ENCODE assay signal across 18 mouse cellular contexts in the genomic region with DNA sequence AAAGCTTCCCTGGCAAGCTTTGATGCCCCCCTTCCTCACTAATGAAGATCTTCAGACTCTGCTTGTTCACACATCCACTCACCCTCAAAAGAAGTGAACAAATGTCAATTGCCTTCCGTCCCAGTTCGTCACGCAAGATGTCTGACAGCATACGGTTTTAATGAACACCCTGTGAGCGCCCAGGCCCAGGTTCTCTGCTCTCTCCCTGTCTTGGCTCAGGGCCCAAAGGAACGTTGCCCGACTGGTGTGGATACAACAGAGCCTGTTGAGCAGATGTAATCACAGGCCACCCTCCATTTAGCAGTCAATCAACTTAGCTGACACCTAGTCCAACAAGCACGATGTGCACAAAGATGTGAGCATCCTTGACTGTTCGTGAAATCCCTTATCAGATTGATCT.
DNase-seq lines count a peak whose midpoint lies in the region; ATAC-seq and TF ChIP-seq lines count a peak whose summit lies in the region.
"Had no signal": no experiment of that assay in that cellular context is flagged by ENCODE, and none has a peak within 500 bp of the region (broad histone marks: within the 10 kb centered on the region; RNA-seq: fewer than 3 reads in every experiment).

No protein-coding gene starts in this region.

- H3K9ac ChIP-seq in midbrain, embryonic 13.5 days (replicated peaks) = no peak overlapping the region
- no peak overlapping the region for H3K9ac ChIP-seq in forebrain, embryonic 13.5 days
- H3K9ac ChIP-seq in midbrain, postnatal 0 days (replicated peaks; ENCODE audit: low read length, poor library complexity, severe bottlenecking) = no peak overlapping the region
- H3K9ac ChIP-seq: heart, embryonic 15.5 days; kidney, embryonic 15.5 days; liver, embryonic 15.5 days had no signal

- no peak overlapping the region for H3K4me2 ChIP-seq in midbrain, embryonic 13.5 days (replicated peaks)
- no peak overlapping the region; the same call in 1 of the 2 replicates for H3K4me2 ChIP-seq in forebrain, embryonic 13.5 days
- no peak overlapping the region for H3K4me2 ChIP-seq in midbrain, postnatal 0 days (ENCODE audit: low read depth, low read length, poor library complexity, severe bottlenecking)
- H3K4me2 ChIP-seq: heart, embryonic 15.5 days; kidney, embryonic 15.5 days; liver, embryonic 15.5 days had no signal

- no peak for TF ChIP-seq CTCF in midbrain, postnatal 0 days (IDR thresholded peaks at IDR 0.05)

- H3K27ac ChIP-seq in midbrain, embryonic 13.5 days = 0 out of 2 replicates have a peak overlapping the region, but pooled peaks have one; percentile 6
- no peak overlapping the region for H3K27ac ChIP-seq in midbrain, embryonic 10.5 days (replicated peaks)
- H3K27ac ChIP-seq in forebrain, embryonic 13.5 days = peak overlapping the region; percentile 41; the same call in 1 of the 2 replicates
- H3K27ac ChIP-seq in midbrain, postnatal 0 days (ENCODE audit: low read depth, low read length) = 0 out of 2 replicates have a peak overlapping the region, but pooled peaks have one; percentile 26
- H3K27ac ChIP-seq: heart, embryonic 15.5 days; kidney, embryonic 15.5 days; layer of hippocampus, adult 2 months; liver, embryonic 15.5 days; macrophage had no signal

- H3K27me3 ChIP-seq in midbrain, embryonic 13.5 days = no peaks in the 10 kb centered on the region
- no peaks in the 10 kb centered on the region; the same call in 1 of the 2 replicates for H3K27me3 ChIP-seq in midbrain, embryonic 10.5 days (ENCODE audit: low read depth, poor library complexity, severe bottlenecking)
- H3K27me3 ChIP-seq in forebrain, embryonic 13.5 days = no peaks in the 10 kb centered on the region
- H3K27me3 ChIP-seq in midbrain, postnatal 0 days (ENCODE audit: insufficient read depth, low read length) = no peaks in the 10 kb centered on the region
- H3K27me3 ChIP-seq: heart, embryonic 15.5 days; kidney, embryonic 15.5 days; liver, embryonic 15.5 days had no signal

- peak; percentile 15 for DNase-seq in embryo, embryonic 10.5 days (ENCODE audit: low spot score)
- DNase-seq in embryo, embryonic 10 days (ENCODE audit: low spot score) = no peak
- no peak for DNase-seq in midbrain, embryonic 10.5 days (ENCODE audit: low spot score)
- DNase-seq in midbrain, postnatal 0 days (ENCODE audit: low spot score) = peak; percentile 24
- DNase-seq in left cerebral cortex, postnatal 10 days (ENCODE audit: extremely low spot score in 1 of 2, low spot score in 2 of 2) = no peak
- DNase-seq: B cell, adult 2 months; cerebellum, adult 8-10 months; gastrocnemius, postnatal 25 days; thymus, adult 2 months had no signal

- 46% methylated on average over 9 of the region's 9 CpGs for WGBS in midbrain, embryonic 13.5 days
- WGBS in midbrain, embryonic 10.5 days = 79% methylated on average over 9 of the region's 9 CpGs
- WGBS in forebrain, embryonic 13.5 days = 28% methylated on average over 9 of the region's 9 CpGs
- 31% methylated on average over 9 of the region's 9 CpGs for WGBS in midbrain, postnatal 0 days

- peak; percentile 76 for ATAC-seq in midbrain, embryonic 13.5 days
- peak; percentile 97 for ATAC-seq in forebrain, embryonic 13.5 days
- ATAC-seq in midbrain, postnatal 0 days (ENCODE audit: low FRiP score) = no peak
- ATAC-seq in erythroid progenitor cell, adult 5-6 weeks (replicated peaks; ENCODE audit: low FRiP score, poor library complexity, severe bottlenecking) = no peak

- H3K4me3 ChIP-seq in midbrain, embryonic 13.5 days (replicated peaks) = no peak overlapping the region
- no peak overlapping the region for H3K4me3 ChIP-seq in midbrain, embryonic 10.5 days
- no peak overlapping the region for H3K4me3 ChIP-seq in forebrain, embryonic 13.5 days
- H3K4me3 ChIP-seq in midbrain, postnatal 0 days (ENCODE audit: low read depth, low read length) = no peak overlapping the region
- H3K4me3 ChIP-seq: erythroblast, embryonic 14.5 days; heart, embryonic 15.5 days; kidney, embryonic 15.5 days; layer of hippocampus, adult 2 months; liver, embryonic 15.5 days had no signal

- no peaks in the 10 kb centered on the region for H3K36me3 ChIP-seq in midbrain, embryonic 13.5 days
- no peaks in the 10 kb centered on the region for H3K36me3 ChIP-seq in midbrain, embryonic 10.5 days
- H3K36me3 ChIP-seq in forebrain, embryonic 13.5 days (ENCODE audit: poor library complexity, severe bottlenecking) = no peaks in the 10 kb centered on the region
- H3K36me3 ChIP-seq in midbrain, postnatal 0 days (ENCODE audit: insufficient read depth, low read length) = no peaks in the 10 kb centered on the region
- H3K36me3 ChIP-seq: heart, embryonic 15.5 days; kidney, embryonic 15.5 days; liver, embryonic 15.5 days had no signal

- intact Hi-C loops in left cerebral cortex, postnatal 10 days (cut with DNase I) = loop anchor here (10.0 kb wide), 1 partner anchor 93 kb away; no protein-coding TSS in a partner anchor

- peaks cover 5% of the 10 kb centered on the region for H3K4me1 ChIP-seq in midbrain, embryonic 13.5 days (replicated peaks)
- no peaks in the 10 kb centered on the region for H3K4me1 ChIP-seq in midbrain, embryonic 10.5 days
- peaks cover 14% of the 10 kb centered on the region; the same call in 1 of the 2 replicates for H3K4me1 ChIP-seq in forebrain, embryonic 13.5 days
- H3K4me1 ChIP-seq in midbrain, postnatal 0 days (ENCODE audit: insufficient read depth, low read length) = peaks cover 5% of the 10 kb centered on the region; the same call in 1 of the 2 replicates
- H3K4me1 ChIP-seq: heart, embryonic 15.5 days; kidney, embryonic 15.5 days; liver, embryonic 15.5 days had no signal

- no peaks in the 10 kb centered on the region for H3K9me3 ChIP-seq in midbrain, embryonic 13.5 days
- no peaks in the 10 kb centered on the region for H3K9me3 ChIP-seq in midbrain, embryonic 10.5 days (replicated peaks)
- H3K9me3 ChIP-seq in forebrain, embryonic 13.5 days (replicated peaks) = no peaks in the 10 kb centered on the region
- H3K9me3 ChIP-seq in midbrain, postnatal 0 days (ENCODE audit: low read length) = no peaks in the 10 kb centered on the region
- H3K9me3 ChIP-seq: heart, embryonic 15.5 days; kidney, embryonic 15.5 days; liver, embryonic 15.5 days had no signal

Comparison
In these comparisons a context has a peak if more than half of its experiments do, and no peak if none do; other contexts are left out.
1. DNase-seq: peak in embryo, embryonic 10.5 days (single experiment) and midbrain, postnatal 0 days (single experiment); none in embryo, embryonic 10 days (single experiment), midbrain, embryonic 10.5 days (single experiment) and left cerebral cortex, postnatal 10 days (0 of 2).
2. ATAC-seq: peak in midbrain, embryonic 13.5 days (single experiment) and forebrain, embryonic 13.5 days (single experiment); none in midbrain, postnatal 0 days (single experiment) and erythroid progenitor cell, adult 5-6 weeks (single experiment).